Mouse (Mus musculus) myocyte (in vitro differentiated cells): ENCODE measurements around the gene Ccdc152. TPM values are rescaled to one million over a fixed set of nuclear protein-coding genes. Genes with fewer than 3 reads are reported as not detected.

Experiments
- H3K27me3 ChIP-seq: one replicate; pipeline ENCODE4 v1.6.1; 2011; ENCODE audit not compliant: control insufficient read depth, insufficient read depth, insufficient read length
- H3K36me3 ChIP-seq: one replicate; pipeline ENCODE4 v1.6.1; 2011; ENCODE audit not compliant: control insufficient read depth, insufficient read depth
- H3K4me2 ChIP-seq: one replicate; pipeline ENCODE4 v1.6.1; 2011; ENCODE audit warnings: low read depth, control low read depth
- H3K4me3 ChIP-seq: one replicate; pipeline ENCODE4 v1.5.1; 2011; ENCODE audit warnings: mild to moderate bottlenecking, control low read depth, moderate library complexity
- H3K79me2 ChIP-seq: one replicate; pipeline ENCODE4 v1.6.1; 2011; ENCODE audit not compliant: control insufficient read depth, insufficient read depth
- H3ac ChIP-seq: one replicate; pipeline ENCODE4 v1.6.1; 2011; ENCODE audit not compliant: control insufficient read depth, insufficient read length
- CEBPB ChIP-seq: IDR thresholded peaks from 2 replicates; pipeline ENCODE4 v1.6.1; 2011; ENCODE audit warnings: mild to moderate bottlenecking, moderate library complexity; ENCODE audit not compliant: poor library complexity, insufficient read depth, severe bottlenecking
- E2F4 ChIP-seq: IDR thresholded peaks from one replicate; pipeline ENCODE4 v1.6.1; 2011; ENCODE audit warnings: mild to moderate bottlenecking, control low read depth, moderate library complexity; ENCODE audit not compliant: insufficient read depth
- MAX ChIP-seq: IDR thresholded peaks from one replicate; pipeline ENCODE4 v1.6.1; 2011; ENCODE audit warnings: low read depth, mild to moderate bottlenecking, control low read depth
- MYOD1 ChIP-seq, 3 experiments: IDR thresholded peaks; one replicate each; pipeline ENCODE4 v1.6.1; 2011; ENCODE audit warnings: control low read depth in 2 of 3, low read depth in 2 of 3, mild to moderate bottlenecking in 2 of 3, moderate library complexity in 1 of 3; ENCODE audit not compliant: insufficient read length in 2 of 3, control insufficient read depth in 1 of 3
- MYOG ChIP-seq, 3 experiments: IDR thresholded peaks; one replicate each; pipeline ENCODE4 v1.6.1; 2011; ENCODE audit warnings: control low read depth in 2 of 3, low read depth in 2 of 3, mild to moderate bottlenecking in 2 of 3; ENCODE audit not compliant: insufficient read length in 2 of 3, control insufficient read depth in 1 of 3, insufficient read depth in 1 of 3
- POLR2A ChIP-seq: IDR thresholded peaks from one replicate; pipeline ENCODE4 v1.6.1; 2011; ENCODE audit warnings: low read depth, mild to moderate bottlenecking, control low read depth, moderate library complexity; ENCODE audit not compliant: insufficient read length
- POLR2AphosphoS2 ChIP-seq: IDR thresholded peaks from one replicate; pipeline ENCODE4 v1.6.1; 2011; ENCODE audit warnings: low read depth, control low read depth; ENCODE audit not compliant: insufficient read length
- REST ChIP-seq: IDR thresholded peaks from one replicate; pipeline ENCODE4 v1.6.1; 2011; ENCODE audit warnings: mild to moderate bottlenecking, control low read depth, moderate library complexity; ENCODE audit not compliant: insufficient read depth, insufficient read length
- SRF ChIP-seq: IDR thresholded peaks from one replicate; pipeline ENCODE4 v1.6.1; 2011; ENCODE audit warnings: low read depth; ENCODE audit not compliant: control insufficient read depth, insufficient read length
- TCF12 ChIP-seq: IDR thresholded peaks from one replicate; pipeline ENCODE4 v1.6.1; 2011; ENCODE audit warnings: mild to moderate bottlenecking, control low read depth; ENCODE audit not compliant: poor library complexity, insufficient read depth, severe bottlenecking
- TCF3 ChIP-seq: IDR thresholded peaks from one replicate; pipeline ENCODE4 v1.6.1; 2011; ENCODE audit warnings: low read depth, control low read depth; ENCODE audit not compliant: insufficient read length
- USF1 ChIP-seq: IDR thresholded peaks from one replicate; pipeline ENCODE4 v1.6.1; 2011; ENCODE audit warnings: low read depth, mild to moderate bottlenecking, control low read depth, moderate library complexity
- polyA plus RNA-seq: library from polyadenylated mRNA; unstranded; fragments of >200 nt; fragmentation: generic; extraction: Trizol; gene quantifications from one replicate; pipeline ENCODE4 v1.2.1, GENCODE M21; 2012; ENCODE audit warnings: missing spikeins

Gene Ccdc152
- polyA plus RNA-seq, 1 experiment = not detected

DNA sequence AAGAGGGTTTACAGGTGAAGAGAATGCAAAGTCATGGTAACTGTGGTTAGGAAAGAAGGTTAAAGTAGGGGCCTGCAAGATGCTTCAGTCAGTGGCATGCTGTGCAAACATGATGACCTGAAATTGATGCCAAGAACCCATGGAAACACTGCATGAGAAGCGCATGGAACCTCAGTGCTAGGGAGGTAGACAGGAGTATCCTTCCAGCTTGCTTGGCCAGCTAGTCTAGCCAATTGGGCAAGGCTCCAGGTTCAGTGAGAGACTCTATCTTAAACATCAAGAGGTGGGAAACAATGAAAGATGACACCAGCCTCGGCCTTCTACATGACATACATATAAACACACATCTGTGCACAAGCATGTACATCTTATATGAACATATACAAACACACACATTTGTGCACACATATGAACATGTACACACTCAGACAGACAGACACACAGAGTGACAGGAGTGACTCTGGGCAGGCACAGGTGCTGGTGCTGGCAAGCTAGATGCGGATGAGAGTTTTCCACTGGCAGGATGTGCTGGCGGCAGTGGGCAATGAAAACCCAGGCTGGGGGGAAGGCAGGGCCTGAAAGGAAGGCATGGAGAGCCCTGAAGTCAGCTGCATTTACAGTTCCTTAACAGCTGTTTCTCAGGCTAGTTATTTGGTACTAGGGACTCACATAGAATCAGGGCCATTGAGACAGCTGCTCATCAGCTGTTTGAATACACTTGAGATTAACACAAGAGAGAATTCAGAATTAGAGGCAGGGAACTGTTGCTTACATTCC, 38.7 kb upstream of the Ccdc152 start:
- Histone ChIP-seq H3K36me3 (peaks cover 17% of the 10 kb centered on the region), H3K79me2 (no peaks in the 10 kb centered on the region), H3K4me3 (no peak overlapping the region), H3K27me3 (no peaks in the 10 kb centered on the region), H3ac (no peak overlapping the region), H3K4me2 (no peak overlapping the region)
- TF ChIP-seq MAX (no peak), REST (no peak), E2F4 (no peak), MYOD1 (IDR thresholded peaks at IDR 0.05; ENCODE audit: control insufficient read depth in 1 of 3, insufficient read length in 2 of 3, low read depth in 2 of 3) (peak in 2 of 3 experiments; percentile 80 to 82), POLR2A (no peak), TCF12 (peak; percentile 82), USF1 (no peak), CEBPB (no peak), TCF3 (no peak), MYOG (IDR thresholded peaks at IDR 0.05; ENCODE audit: control insufficient read depth in 1 of 3, insufficient read depth in 1 of 3, insufficient read length in 2 of 3, low read depth in 2 of 3) (peak; percentile 59 to 95 (median 74)), POLR2AphosphoS2 (no peak), SRF (no peak)

DNA sequence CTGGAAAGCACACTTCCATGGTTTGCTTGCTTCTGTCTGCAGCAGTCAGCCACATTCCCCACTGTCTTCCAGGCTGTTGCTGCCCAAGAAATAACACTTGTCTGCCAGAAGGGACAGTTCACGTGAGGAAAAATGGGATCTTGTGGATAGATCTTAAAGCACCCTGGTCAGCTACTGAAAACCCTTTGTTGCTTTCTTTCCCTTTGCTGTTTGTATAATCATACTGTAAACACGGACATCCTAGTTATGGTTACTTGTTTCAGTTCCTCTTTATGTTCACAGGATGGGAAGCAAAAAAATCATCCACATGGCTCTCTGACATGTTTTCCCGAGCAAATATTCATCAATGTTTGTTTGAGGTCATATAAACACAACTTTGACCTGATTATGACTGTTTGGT, 36.5 kb upstream of the Ccdc152 start:
- Histone ChIP-seq H3K27me3 (no peaks in the 10 kb centered on the region), H3K36me3 (peaks cover 17% of the 10 kb centered on the region), H3K4me2 (no peak overlapping the region), H3ac (no peak overlapping the region), H3K79me2 (no peaks in the 10 kb centered on the region), H3K4me3 (no peak overlapping the region)
- TF ChIP-seq MYOG (IDR thresholded peaks at IDR 0.05; ENCODE audit: control insufficient read depth in 1 of 3, insufficient read depth in 1 of 3, insufficient read length in 2 of 3, low read depth in 2 of 3) = no peak

GRCm38 (mm10) chr15:3332517-3332916, 29.2 kb upstream of the Ccdc152 start:
- Histone ChIP-seq H3K36me3 (peaks cover 8% of the 10 kb centered on the region), H3ac (no peak overlapping the region), H3K27me3 (no peaks in the 10 kb centered on the region), H3K4me2 (no peak overlapping the region), H3K79me2 (no peaks in the 10 kb centered on the region), H3K4me3 (no peak overlapping the region)
- TF ChIP-seq POLR2AphosphoS2 (no peak), USF1 (no peak), TCF3 (no peak), E2F4 (no peak), MYOD1 (IDR thresholded peaks at IDR 0.05; ENCODE audit: control insufficient read depth in 1 of 3, insufficient read length in 2 of 3, low read depth in 2 of 3) (no peak)

GRCm38 (mm10) chr15:3331813-3332212, 28.5 kb upstream of the Ccdc152 start:
- no peak overlapping the region for H3K4me3 ChIP-seq
- H3K79me2 ChIP-seq = no peaks in the 10 kb centered on the region
- TF ChIP-seq MYOD1 (IDR thresholded peaks at IDR 0.05; ENCODE audit: control insufficient read depth in 1 of 3, insufficient read length in 2 of 3, low read depth in 2 of 3) (no peak), E2F4 (no peak), USF1 (no peak), MYOG (IDR thresholded peaks at IDR 0.05; ENCODE audit: control insufficient read depth in 1 of 3, insufficient read depth in 1 of 3, insufficient read length in 2 of 3, low read depth in 2 of 3) (no peak), SRF (no peak), POLR2AphosphoS2 (no peak), CEBPB (no peak), TCF12 (no peak), REST (no peak), TCF3 (no peak), POLR2A (no peak), MAX (no peak)
- H3K4me2 ChIP-seq = no peak overlapping the region
- H3ac ChIP-seq = no peak overlapping the region
- H3K27me3 ChIP-seq = no peaks in the 10 kb centered on the region
- H3K36me3 ChIP-seq = peaks cover 5% of the 10 kb centered on the region

GRCm38 (mm10) chr15:3330291-3330690, 27.0 kb upstream of the Ccdc152 start:
- Histone ChIP-seq H3K4me2 (no peak overlapping the region), H3ac (no peak overlapping the region), H3K36me3 (peaks cover 5% of the 10 kb centered on the region), H3K4me3 (no peak overlapping the region), H3K79me2 (no peaks in the 10 kb centered on the region), H3K27me3 (no peaks in the 10 kb centered on the region)
- TF ChIP-seq MYOG (IDR thresholded peaks at IDR 0.05; ENCODE audit: control insufficient read depth in 1 of 3, insufficient read depth in 1 of 3, insufficient read length in 2 of 3, low read depth in 2 of 3) = no peak
- TF ChIP-seq SRF = no peak
- no peak for TF ChIP-seq TCF3
